Mouse (Mus musculus) left cerebral cortex, adult 8-10 months (tissue): Measurements from ENCODE around the gene Ttc38. TPM values are rescaled to one million over a fixed set of nuclear protein-coding genes. Genes with fewer than 3 reads are reported as not detected.

ENCODE experiments used
- DNase-seq, 2 experiments: peaks; one replicate each; pipeline ENCODE4 v3.0.0; 2022; ENCODE audit warnings: low spot score in 2 of 2
- total RNA-seq, 4 experiments: library from RNA; stranded (reverse); gene quantifications; 2 replicates each; pipeline ENCODE4 v1.2.4; 2022

Gene Ttc38
- total RNA-seq, 4 experiments from 2014 or later = 5.8 to 13.3 (median 9.6) TPM

DNA sequence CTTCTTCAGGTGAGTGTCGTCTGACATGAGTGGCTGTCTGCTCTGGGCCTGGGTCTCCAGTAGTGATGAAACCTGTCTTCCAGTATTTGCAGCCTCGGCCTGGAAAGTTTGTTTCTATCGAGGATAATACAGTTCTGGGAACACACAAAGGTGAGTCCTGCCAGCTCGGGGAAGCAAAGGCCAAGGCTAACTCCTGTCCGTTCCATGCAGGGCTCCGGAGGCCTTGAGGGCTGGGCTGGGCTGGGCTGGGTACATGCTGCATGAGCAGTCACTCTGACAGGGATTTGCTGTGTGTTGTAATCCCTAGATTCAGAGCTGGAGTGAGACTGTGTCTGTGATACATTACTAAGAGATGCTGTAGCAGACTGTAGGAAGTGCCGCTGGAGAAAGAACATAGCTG is 61.8 kb downstream of the Ttc38 start:
- no peak for DNase-seq

DNA sequence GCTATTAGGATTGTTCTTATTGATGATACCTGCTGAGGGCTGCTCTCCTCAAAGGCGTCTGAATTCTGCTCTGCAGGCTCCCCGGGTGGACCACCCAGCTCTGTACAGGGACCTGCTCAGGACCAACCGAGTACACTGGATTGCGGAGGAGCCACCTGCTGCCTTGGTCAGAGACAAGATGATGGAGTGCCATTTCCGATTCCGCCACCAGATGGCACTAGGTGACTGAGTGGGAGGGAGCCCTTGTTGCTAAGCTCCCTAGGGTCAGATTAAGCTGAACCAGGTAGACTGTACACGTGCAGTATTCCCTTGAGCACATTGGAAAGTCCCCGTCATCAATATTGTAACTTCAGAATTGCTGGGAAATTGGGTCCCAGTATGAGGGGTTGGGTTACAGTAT is 64.2 kb downstream of the Ttc38 start:
- peak in 1 of 2 experiments; percentile 90 for DNase-seq

DNA sequence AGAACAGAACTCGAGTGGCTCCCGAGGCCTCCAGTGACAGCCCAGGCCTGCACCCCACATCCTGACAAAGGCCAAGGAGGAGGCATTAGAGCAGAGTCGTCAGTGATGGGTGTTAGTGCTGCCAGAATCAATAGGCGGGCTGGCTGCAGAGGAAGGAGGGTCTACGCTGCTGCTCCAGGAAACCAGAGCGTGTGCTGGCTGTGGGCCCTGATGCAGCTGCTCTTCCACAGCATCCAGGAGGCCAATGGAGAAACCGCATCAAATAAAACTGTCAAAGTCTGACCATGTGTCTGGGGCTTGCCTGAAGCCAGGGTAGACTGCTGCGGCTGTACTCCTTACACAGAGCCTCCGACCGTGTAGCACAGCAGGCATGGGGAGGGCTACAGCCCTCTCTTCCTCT is 65.0 kb downstream of the Ttc38 start:
- no peak for DNase-seq

DNA sequence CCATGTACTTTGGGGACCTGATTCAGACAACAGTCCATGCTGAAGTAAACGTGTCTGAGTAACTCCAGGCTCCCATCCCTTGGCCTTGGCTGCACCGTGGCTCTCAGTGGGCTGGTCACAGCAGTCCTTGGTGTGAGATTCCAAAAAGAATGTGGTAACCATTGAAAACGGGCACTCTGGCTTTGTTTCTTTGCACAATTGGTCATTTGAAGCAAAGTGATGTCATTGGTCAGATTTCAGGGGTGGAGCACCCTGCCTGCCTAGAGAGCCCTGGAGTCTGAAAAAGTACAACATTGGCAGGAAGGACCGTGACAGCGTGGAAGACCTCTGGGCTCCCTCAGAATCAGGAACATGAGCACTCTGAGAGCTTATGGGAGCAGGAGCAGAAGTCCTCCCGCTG is 67.3 kb downstream of the Ttc38 start:
- no peak for DNase-seq

DNA sequence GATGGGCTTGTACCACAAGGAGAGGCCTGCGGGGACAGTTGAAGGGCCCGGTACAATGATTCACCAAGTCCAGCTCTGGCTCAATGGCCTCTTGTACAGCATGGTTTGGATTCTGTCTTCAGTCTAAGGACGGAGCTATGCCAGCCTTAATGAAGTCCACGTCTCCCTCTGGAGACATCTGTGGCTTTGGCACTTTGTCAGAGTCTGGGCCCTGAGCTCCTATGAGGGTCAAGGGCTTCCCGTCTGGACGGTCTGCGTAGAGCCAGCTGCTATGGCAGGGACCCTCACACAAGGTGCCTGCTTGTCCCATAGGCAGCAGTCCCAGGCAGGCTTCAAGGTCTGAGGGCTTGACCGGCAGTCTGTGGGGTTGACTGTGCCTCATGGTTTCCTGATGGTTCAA is 68.2 kb downstream of the Ttc38 start:
- DNase-seq = no peak

DNA sequence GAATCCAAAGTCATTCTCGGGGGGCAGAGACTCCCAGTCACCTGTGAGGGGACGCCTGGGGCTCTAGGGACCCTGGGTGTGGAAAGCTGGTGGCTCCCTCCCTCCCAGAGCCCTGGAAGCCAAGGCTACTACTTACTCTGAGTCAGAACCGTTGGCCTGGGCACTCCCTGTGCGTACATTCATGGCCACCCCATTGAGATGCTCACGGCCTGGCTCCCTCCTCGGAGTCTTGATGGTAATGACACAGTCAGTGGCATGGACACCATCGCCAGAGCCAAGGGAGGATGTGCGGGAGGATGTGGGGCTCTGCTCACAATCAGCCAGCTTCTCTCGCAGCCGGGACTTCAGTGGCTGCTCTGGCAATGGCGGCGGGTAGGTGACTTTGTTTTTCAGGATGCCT is 68.7 kb downstream of the Ttc38 start:
- no peak for DNase-seq

DNA sequence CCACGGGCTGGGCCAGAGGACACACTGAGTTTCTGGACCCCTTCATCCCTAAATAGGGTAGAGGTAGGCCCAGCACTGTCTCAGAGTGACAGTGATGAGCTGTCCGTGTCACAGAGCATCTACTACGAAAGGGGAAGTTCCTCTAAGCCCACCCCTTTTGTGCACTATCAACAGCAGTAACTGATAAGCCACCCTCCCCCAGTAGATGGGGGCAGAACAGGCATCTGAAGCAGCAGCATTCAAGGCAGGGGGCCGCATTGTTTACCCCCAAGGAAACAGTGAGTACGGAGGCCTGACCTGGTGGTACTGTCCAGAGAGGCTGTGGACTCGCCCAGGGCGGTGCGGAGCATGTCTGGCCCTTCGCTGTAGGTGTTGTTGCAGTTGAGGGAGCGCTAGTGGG is 70.4 kb downstream of the Ttc38 start:
- no peak for DNase-seq

DNA sequence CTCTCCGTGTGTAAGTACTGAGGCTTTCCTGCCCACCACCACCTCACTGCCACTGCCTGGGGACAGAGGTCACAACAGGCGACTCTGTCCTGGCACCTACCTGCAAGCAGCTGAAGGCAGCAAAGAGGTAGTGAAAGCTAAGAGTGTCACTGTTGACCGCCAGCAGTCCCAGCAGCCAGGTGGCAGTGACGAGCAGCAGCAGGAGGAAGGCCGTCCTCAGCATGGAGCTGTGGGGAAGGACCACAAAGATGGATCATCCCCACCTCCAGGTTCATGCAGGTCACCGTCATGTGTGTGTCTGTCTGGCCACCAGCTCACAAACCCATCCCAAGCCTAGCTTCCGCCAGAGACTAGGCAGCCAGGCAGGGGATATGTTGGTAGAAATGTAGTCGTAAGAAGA is 71.7 kb downstream of the Ttc38 start:
- no peak for DNase-seq

Other genes with a start within 250 kb of the Ttc38 start
- gene Wnt7b, start 249.8 kb upstream of the Ttc38 start, total RNA-seq = 10 to 100 TPM; 30.9 to 37.9 (median 35.1) TPM
- 1 to 10 TPM; 2.8 to 3.6 (median 3.3) TPM for gene Ppara, start 97.3 kb upstream of the Ttc38 start, total RNA-seq
- 10 to 100 TPM; 19.8 to 23.5 (median 22.4) TPM for gene Cdpf1, start 20.6 kb upstream of the Ttc38 start, total RNA-seq
- gene Pkdrej, start 10.6 kb upstream of the Ttc38 start, total RNA-seq = 1 to 10 TPM; 1.0 to 1.5 (median 1.3) TPM
- under 1 TPM; 0.44 to 0.95 (median 0.50) TPM for gene Gtse1, start 27.4 kb downstream of the Ttc38 start, total RNA-seq
- 10 to 100 TPM; 26.3 to 37.9 (median 29.8) TPM for gene Trmu, start 47.0 kb downstream of the Ttc38 start, total RNA-seq
- gene Celsr1, start 201.5 kb downstream of the Ttc38 start, total RNA-seq = 1 to 10 TPM; 5.5 to 6.9 (median 6.2) TPM
- gene Gramd4, start 225.4 kb downstream of the Ttc38 start, total RNA-seq = 10 to 100 TPM; 31.1 to 39.9 (median 34.5) TPM